Mouse (Mus musculus): ENCODE data around the gene Sirpa. TPM values are rescaled to one million over a fixed set of nuclear protein-coding genes. Genes with fewer than 3 reads are reported as not detected.

Gene Sirpa
- total RNA-seq, 1 experiment from 2014 or later, result 31.6 TPM

Other genes with a start within 250 kb of the Sirpa start
- 1.0 and 1.4 TPM in 2 replicates for gene Il1b, start 221.7 kb upstream of the Sirpa start, total RNA-seq (2017)
- not detected in 2 replicates for gene F830045P16Rik, start 56.2 kb upstream of the Sirpa start, total RNA-seq (2017)
- not detected in 2 replicates for gene Pdyn, start 107.0 kb downstream of the Sirpa start, total RNA-seq (2017)
- 8.1 and 12.7 TPM in 2 replicates for gene Stk35, start 207.7 kb downstream of the Sirpa start, total RNA-seq (2017)

Measured in common myeloid progenitor, adult 5-6 weeks (primary cell).